Mouse (Mus musculus) thymus, postnatal 25 days (tissue): ENCODE results near the gene Mosmo.

ENCODE experiments used
- DNase-seq: peaks from one replicate; pipeline ENCODE4 v3.0.0; 2022

Gene Mosmo

GRCm38 (mm10) chr7:120677001-120677643, at the start of gene Mosmo:
TSS of gene Mosmo (plus strand) at chr7:120677618.
- DNase-seq = peak; percentile 76

- DNase-seq = peak; percentile 14
Observed at GRCm38 (mm10) chr7:120632518-120632917, 44.9 kb upstream of the Mosmo start.

- DNase-seq = no peak
Observed at GRCm38 (mm10) chr7:120634301-120634700, 43.1 kb upstream of the Mosmo start.

- DNase-seq = peak; percentile 86
Observed at GRCm38 (mm10) chr7:120634711-120635361, 42.6 kb upstream of the Mosmo start, which contains the start of gene Uqcrc2. TSS of gene Uqcrc2 (plus strand) at chr7:120635176.

GRCm38 (mm10) chr7:120635362-120635781, 42.0 kb upstream of the Mosmo start:
- DNase-seq = no peak

- peak; percentile 15 for DNase-seq
Observed at GRCm38 (mm10) chr7:120635821-120636220, 41.6 kb upstream of the Mosmo start.

- DNase-seq = no peak
Observed at GRCm38 (mm10) chr7:120643217-120643616, 34.2 kb upstream of the Mosmo start.

- DNase-seq = no peak
Observed at GRCm38 (mm10) chr7:120647849-120648248, 29.6 kb upstream of the Mosmo start.

- DNase-seq = no peak
Observed at GRCm38 (mm10) chr7:120662079-120662478, 15.3 kb upstream of the Mosmo start.

- DNase-seq = peak; percentile 70
Observed at GRCm38 (mm10) chr7:120670153-120670875, 7.1 kb upstream of the Mosmo start, which contains the start of gene Pdzd9. TSS of gene Pdzd9 (minus strand) at chr7:120670343.

GRCm38 (mm10) chr7:120671271-120671670, 6.1 kb upstream of the Mosmo start:
- no peak for DNase-seq

GRCm38 (mm10) chr7:120677764-120678531, 530 bp downstream of the Mosmo start:
- DNase-seq = peak; percentile 40

GRCm38 (mm10) chr7:120679023-120679422, 1.6 kb downstream of the Mosmo start:
- DNase-seq = no peak

- no peak for DNase-seq
Observed at GRCm38 (mm10) chr7:120682002-120682401, 4.6 kb downstream of the Mosmo start.

- DNase-seq = no peak
Observed at GRCm38 (mm10) chr7:120684731-120685161, 7.3 kb downstream of the Mosmo start.

- DNase-seq = no peak
Observed at GRCm38 (mm10) chr7:120685227-120685626, 7.8 kb downstream of the Mosmo start.

- DNase-seq = peak; percentile 24
Observed at GRCm38 (mm10) chr7:120690634-120691033, 13.2 kb downstream of the Mosmo start.

GRCm38 (mm10) chr7:120693831-120694375, 16.5 kb downstream of the Mosmo start:
- peak; percentile 32 for DNase-seq

GRCm38 (mm10) chr7:120695196-120695595, 17.8 kb downstream of the Mosmo start:
- no peak for DNase-seq

GRCm38 (mm10) chr7:120695641-120696040, 18.2 kb downstream of the Mosmo start:
- DNase-seq = no peak

- DNase-seq = no peak
Observed at GRCm38 (mm10) chr7:120696331-120696730, 18.9 kb downstream of the Mosmo start.

- no peak for DNase-seq
Observed at GRCm38 (mm10) chr7:120699586-120699985, 22.2 kb downstream of the Mosmo start.

GRCm38 (mm10) chr7:120703888-120704287, 26.5 kb downstream of the Mosmo start:
- no peak for DNase-seq
